Mouse (Mus musculus) myocyte (in vitro differentiated cells): ENCODE results near the gene Bcl10. TPM values are rescaled to one million over a fixed set of nuclear protein-coding genes. Genes with fewer than 3 reads are reported as not detected.
"Not testable (repeated sequence)": the region's sequence is repeated elsewhere in the genome, so short reads cannot be mapped to it uniquely, and the experiment has no call there.

ENCODE experiments used
- H3K27me3 ChIP-seq: one replicate; pipeline ENCODE4 v1.6.1; 2011; ENCODE audit not compliant: control insufficient read depth, insufficient read depth, insufficient read length
- H3K36me3 ChIP-seq: one replicate; pipeline ENCODE4 v1.6.1; 2011; ENCODE audit not compliant: control insufficient read depth, insufficient read depth
- H3K4me2 ChIP-seq: one replicate; pipeline ENCODE4 v1.6.1; 2011; ENCODE audit warnings: low read depth, control low read depth
- H3K4me3 ChIP-seq: one replicate; pipeline ENCODE4 v1.5.1; 2011; ENCODE audit warnings: mild to moderate bottlenecking, control low read depth, moderate library complexity
- H3K79me2 ChIP-seq: one replicate; pipeline ENCODE4 v1.6.1; 2011; ENCODE audit not compliant: control insufficient read depth, insufficient read depth
- H3ac ChIP-seq: one replicate; pipeline ENCODE4 v1.6.1; 2011; ENCODE audit not compliant: control insufficient read depth, insufficient read length
- CEBPB ChIP-seq: IDR thresholded peaks from 2 replicates; pipeline ENCODE4 v1.6.1; 2011; ENCODE audit warnings: mild to moderate bottlenecking, moderate library complexity; ENCODE audit not compliant: poor library complexity, insufficient read depth, severe bottlenecking
- E2F4 ChIP-seq: IDR thresholded peaks from one replicate; pipeline ENCODE4 v1.6.1; 2011; ENCODE audit warnings: mild to moderate bottlenecking, control low read depth, moderate library complexity; ENCODE audit not compliant: insufficient read depth
- MAX ChIP-seq: IDR thresholded peaks from one replicate; pipeline ENCODE4 v1.6.1; 2011; ENCODE audit warnings: low read depth, mild to moderate bottlenecking, control low read depth
- MYOD1 ChIP-seq, 3 experiments: IDR thresholded peaks; one replicate each; pipeline ENCODE4 v1.6.1; 2011; ENCODE audit warnings: control low read depth in 2 of 3, low read depth in 2 of 3, mild to moderate bottlenecking in 2 of 3, moderate library complexity in 1 of 3; ENCODE audit not compliant: insufficient read length in 2 of 3, control insufficient read depth in 1 of 3
- MYOG ChIP-seq, 3 experiments: IDR thresholded peaks; one replicate each; pipeline ENCODE4 v1.6.1; 2011; ENCODE audit warnings: control low read depth in 2 of 3, low read depth in 2 of 3, mild to moderate bottlenecking in 2 of 3; ENCODE audit not compliant: insufficient read length in 2 of 3, control insufficient read depth in 1 of 3, insufficient read depth in 1 of 3
- POLR2A ChIP-seq: IDR thresholded peaks from one replicate; pipeline ENCODE4 v1.6.1; 2011; ENCODE audit warnings: low read depth, mild to moderate bottlenecking, control low read depth, moderate library complexity; ENCODE audit not compliant: insufficient read length
- POLR2AphosphoS2 ChIP-seq: IDR thresholded peaks from one replicate; pipeline ENCODE4 v1.6.1; 2011; ENCODE audit warnings: low read depth, control low read depth; ENCODE audit not compliant: insufficient read length
- REST ChIP-seq: IDR thresholded peaks from one replicate; pipeline ENCODE4 v1.6.1; 2011; ENCODE audit warnings: mild to moderate bottlenecking, control low read depth, moderate library complexity; ENCODE audit not compliant: insufficient read depth, insufficient read length
- SRF ChIP-seq: IDR thresholded peaks from one replicate; pipeline ENCODE4 v1.6.1; 2011; ENCODE audit warnings: low read depth; ENCODE audit not compliant: control insufficient read depth, insufficient read length
- TCF12 ChIP-seq: IDR thresholded peaks from one replicate; pipeline ENCODE4 v1.6.1; 2011; ENCODE audit warnings: mild to moderate bottlenecking, control low read depth; ENCODE audit not compliant: poor library complexity, insufficient read depth, severe bottlenecking
- TCF3 ChIP-seq: IDR thresholded peaks from one replicate; pipeline ENCODE4 v1.6.1; 2011; ENCODE audit warnings: low read depth, control low read depth; ENCODE audit not compliant: insufficient read length
- USF1 ChIP-seq: IDR thresholded peaks from one replicate; pipeline ENCODE4 v1.6.1; 2011; ENCODE audit warnings: low read depth, mild to moderate bottlenecking, control low read depth, moderate library complexity
- polyA plus RNA-seq: library from polyadenylated mRNA; unstranded; fragments of >200 nt; fragmentation: generic; extraction: Trizol; gene quantifications from one replicate; pipeline ENCODE4 v1.2.1, GENCODE M21; 2012; ENCODE audit warnings: missing spikeins

Bcl10 gene
- polyA plus RNA-seq, 1 experiment: 25.9 TPM

DNA sequence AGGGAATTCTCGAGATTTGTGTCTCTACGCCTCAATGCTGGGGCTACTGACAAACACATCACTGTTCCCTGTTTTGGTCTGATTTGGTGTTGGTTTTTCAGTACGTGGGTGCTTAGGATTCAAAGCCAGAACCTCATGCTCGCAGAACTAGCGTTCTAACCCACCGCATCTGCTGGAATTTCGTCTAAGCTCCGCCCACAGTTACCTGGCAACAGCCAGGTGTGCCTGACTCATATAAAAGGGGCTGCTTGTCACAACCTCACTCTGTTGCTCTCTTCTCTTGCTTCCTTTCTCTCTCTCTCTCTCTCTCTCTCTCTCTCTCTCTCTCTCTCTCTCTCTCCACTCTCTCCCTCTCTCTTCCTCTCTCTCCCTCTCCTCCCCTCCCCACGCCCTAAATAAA, 39.8 kb downstream of the Bcl10 start:
- no peak overlapping the region for H3ac ChIP-seq
- H3K36me3 ChIP-seq: no peaks in the 10 kb centered on the region
- H3K4me2 ChIP-seq: no peak overlapping the region
- no peak for TF ChIP-seq MYOD1 (IDR thresholded peaks at IDR 0.05; ENCODE audit: control insufficient read depth in 1 of 3, insufficient read length in 2 of 3, low read depth in 2 of 3)
- no peak for TF ChIP-seq E2F4
- TF ChIP-seq MAX: no peak
- TF ChIP-seq SRF: no peak
- no peak for TF ChIP-seq REST
- no peaks in the 10 kb centered on the region for H3K27me3 ChIP-seq
- H3K79me2 ChIP-seq: no peaks in the 10 kb centered on the region
- no peak overlapping the region for H3K4me3 ChIP-seq

DNA sequence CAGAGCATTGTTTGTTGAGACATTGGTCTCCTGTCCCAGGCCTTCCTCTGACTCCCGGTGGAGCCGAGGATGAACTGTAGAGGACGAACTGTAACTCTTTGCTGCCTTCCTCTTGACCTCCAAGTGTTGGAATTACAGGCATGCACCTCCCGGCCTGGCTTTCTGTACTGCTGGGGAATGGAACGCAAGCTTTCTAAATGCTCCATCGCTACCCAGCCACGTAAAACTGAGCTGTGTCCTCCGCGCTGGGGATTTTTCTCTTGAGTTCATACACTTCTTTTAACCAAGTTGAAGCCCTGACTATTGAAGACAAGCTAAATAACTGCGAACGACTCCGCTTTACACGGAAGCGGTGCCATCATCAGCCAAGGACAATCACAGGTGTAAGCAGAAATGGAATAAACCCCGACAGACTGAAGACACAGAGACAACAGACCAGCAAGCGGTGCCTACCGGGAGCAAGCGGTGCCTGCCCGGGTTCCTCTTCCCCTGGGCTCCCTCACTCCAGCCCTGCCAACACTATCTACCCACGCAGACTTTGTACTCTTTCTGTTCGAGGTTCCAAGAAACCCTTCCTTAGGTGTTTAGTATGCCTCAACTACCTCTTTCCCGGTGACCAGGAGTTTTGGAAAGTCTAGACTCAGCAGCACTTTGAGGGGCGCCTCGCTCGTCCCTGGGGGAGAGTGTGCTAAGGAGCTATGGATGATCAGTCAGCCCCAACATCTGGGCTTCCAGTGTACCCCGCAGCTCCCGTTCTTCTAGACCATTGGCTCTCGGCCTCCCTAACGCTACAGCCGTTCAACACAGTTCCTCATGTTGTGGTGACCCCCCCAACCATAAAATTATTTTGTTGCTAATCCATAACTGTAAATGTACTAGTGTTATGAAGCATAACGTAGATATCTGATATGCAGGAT, 40.8 kb downstream of the Bcl10 start:
- Histone ChIP-seq H3K4me2 (no peak overlapping the region), H3K27me3 (no peaks in the 10 kb centered on the region), H3K36me3 (no peaks in the 10 kb centered on the region), H3K4me3 (no peak overlapping the region), H3K79me2 (no peaks in the 10 kb centered on the region), H3ac (no peak overlapping the region)
- no peak for TF ChIP-seq MYOG (IDR thresholded peaks at IDR 0.05; ENCODE audit: control insufficient read depth in 1 of 3, insufficient read depth in 1 of 3, insufficient read length in 2 of 3, low read depth in 2 of 3)
- TF ChIP-seq E2F4: no peak
- no peak for TF ChIP-seq MAX
- no peak for TF ChIP-seq SRF
- no peak for TF ChIP-seq CEBPB
- TF ChIP-seq POLR2AphosphoS2: no peak
- no peak for TF ChIP-seq TCF3
- TF ChIP-seq MYOD1 (IDR thresholded peaks at IDR 0.05; ENCODE audit: control insufficient read depth in 1 of 3, insufficient read length in 2 of 3, low read depth in 2 of 3): no peak
- TF ChIP-seq POLR2A: no peak
- TF ChIP-seq REST: no peak
- TF ChIP-seq USF1: no peak
- TF ChIP-seq TCF12: no peak

DNA sequence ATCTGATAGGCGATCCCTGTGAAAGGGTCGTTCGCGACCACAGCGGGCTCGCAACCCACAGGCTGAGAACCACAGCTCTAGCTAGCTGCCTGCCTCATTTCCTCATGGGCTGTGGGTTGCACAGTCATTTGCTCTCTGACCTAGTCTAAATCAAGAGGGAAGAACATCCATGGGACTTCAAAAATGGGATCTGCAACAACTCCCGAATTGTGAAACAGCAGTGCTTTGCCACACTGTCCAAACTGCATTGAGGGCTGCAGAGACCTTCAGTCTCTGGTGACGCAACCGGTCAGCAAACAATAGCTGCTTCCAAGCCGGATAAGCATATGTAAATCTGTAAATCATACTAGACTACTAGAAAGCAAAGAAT, 41.4 kb downstream of the Bcl10 start:
- no peaks in the 10 kb centered on the region for H3K36me3 ChIP-seq
- H3K4me3 ChIP-seq: no peak overlapping the region
- H3K27me3 ChIP-seq: no peaks in the 10 kb centered on the region
- no peak overlapping the region for H3K4me2 ChIP-seq
- no peaks in the 10 kb centered on the region for H3K79me2 ChIP-seq
- TF ChIP-seq MYOG (IDR thresholded peaks at IDR 0.05; ENCODE audit: control insufficient read depth in 1 of 3, insufficient read depth in 1 of 3, insufficient read length in 2 of 3, low read depth in 2 of 3) (no peak), MYOD1 (IDR thresholded peaks at IDR 0.05; ENCODE audit: control insufficient read depth in 1 of 3, insufficient read length in 2 of 3, low read depth in 2 of 3) (no peak), POLR2AphosphoS2 (no peak), SRF (no peak), POLR2A (no peak), REST (no peak), USF1 (no peak), CEBPB (no peak), TCF3 (no peak), E2F4 (no peak), MAX (no peak), TCF12 (no peak)
- no peak overlapping the region for H3ac ChIP-seq

DNA sequence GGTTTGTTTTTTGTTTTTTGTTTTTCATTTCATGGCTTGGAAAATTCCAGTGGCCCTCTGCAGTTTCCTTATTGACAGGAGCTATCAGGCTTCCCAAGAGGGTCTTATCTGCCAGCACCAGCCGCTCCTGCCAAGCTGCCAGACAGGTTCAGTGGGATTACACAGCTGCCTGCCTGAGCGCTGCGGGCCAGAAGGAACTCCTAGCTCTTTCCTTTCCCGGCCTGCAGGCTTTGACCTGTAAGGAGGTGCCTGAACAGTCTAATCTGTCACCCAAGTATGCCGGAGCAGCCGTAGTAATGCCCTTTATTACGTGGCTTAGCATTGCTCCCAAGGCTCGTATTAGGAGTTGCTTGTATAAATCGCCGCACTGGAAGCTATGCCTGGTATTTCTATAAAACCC, 41.9 kb downstream of the Bcl10 start:
- no peak overlapping the region for H3K4me2 ChIP-seq
- H3K4me3 ChIP-seq: no peak overlapping the region
- H3ac ChIP-seq: no peak overlapping the region
- no peak for TF ChIP-seq TCF3
- TF ChIP-seq POLR2A: no peak
- TF ChIP-seq CEBPB: no peak
- TF ChIP-seq TCF12: no peak
- TF ChIP-seq SRF: no peak
- no peak for TF ChIP-seq POLR2AphosphoS2
- no peak for TF ChIP-seq REST
- TF ChIP-seq USF1: no peak
- TF ChIP-seq MYOD1 (IDR thresholded peaks at IDR 0.05; ENCODE audit: control insufficient read depth in 1 of 3, insufficient read length in 2 of 3, low read depth in 2 of 3): no peak
- no peak for TF ChIP-seq MYOG (IDR thresholded peaks at IDR 0.05; ENCODE audit: control insufficient read depth in 1 of 3, insufficient read depth in 1 of 3, insufficient read length in 2 of 3, low read depth in 2 of 3)
- TF ChIP-seq MAX: no peak
- no peak for TF ChIP-seq E2F4
- H3K79me2 ChIP-seq: no peaks in the 10 kb centered on the region
- H3K36me3 ChIP-seq: no peaks in the 10 kb centered on the region
- no peaks in the 10 kb centered on the region for H3K27me3 ChIP-seq

DNA sequence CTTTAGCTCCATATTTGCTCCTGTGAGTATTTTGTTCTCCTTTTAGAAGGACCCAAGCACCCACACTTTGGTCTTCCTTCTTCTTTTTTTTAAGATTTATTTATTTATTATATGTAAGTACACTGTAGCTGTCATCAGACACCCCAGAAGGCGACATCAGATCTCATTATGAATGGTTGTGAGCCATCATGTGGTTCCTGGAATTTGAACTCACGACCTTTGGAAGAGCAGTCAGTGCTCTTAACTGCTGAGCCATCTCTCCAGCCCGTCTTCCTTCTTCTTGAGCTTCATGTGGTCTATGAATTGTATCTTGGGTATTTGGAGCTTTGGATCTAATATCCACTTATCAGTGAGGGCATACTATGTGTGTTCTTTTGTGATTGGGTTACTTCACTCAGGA, 43.0 kb downstream of the Bcl10 start:
- H3K27me3 ChIP-seq, H3K4me2 ChIP-seq, H3K79me2 ChIP-seq, H3K4me3 ChIP-seq, H3K36me3 ChIP-seq, H3ac ChIP-seq: not testable (repeated sequence)
